Mouse (Mus musculus): ENCODE measurements around the gene Ahsa1. TPM values are rescaled to one million over a fixed set of nuclear protein-coding genes. Genes with fewer than 3 reads are reported as not detected.

The Ahsa1 gene
- 187 TPM for polyA plus RNA-seq (2017; shearing (Covaris generic))

DNA sequence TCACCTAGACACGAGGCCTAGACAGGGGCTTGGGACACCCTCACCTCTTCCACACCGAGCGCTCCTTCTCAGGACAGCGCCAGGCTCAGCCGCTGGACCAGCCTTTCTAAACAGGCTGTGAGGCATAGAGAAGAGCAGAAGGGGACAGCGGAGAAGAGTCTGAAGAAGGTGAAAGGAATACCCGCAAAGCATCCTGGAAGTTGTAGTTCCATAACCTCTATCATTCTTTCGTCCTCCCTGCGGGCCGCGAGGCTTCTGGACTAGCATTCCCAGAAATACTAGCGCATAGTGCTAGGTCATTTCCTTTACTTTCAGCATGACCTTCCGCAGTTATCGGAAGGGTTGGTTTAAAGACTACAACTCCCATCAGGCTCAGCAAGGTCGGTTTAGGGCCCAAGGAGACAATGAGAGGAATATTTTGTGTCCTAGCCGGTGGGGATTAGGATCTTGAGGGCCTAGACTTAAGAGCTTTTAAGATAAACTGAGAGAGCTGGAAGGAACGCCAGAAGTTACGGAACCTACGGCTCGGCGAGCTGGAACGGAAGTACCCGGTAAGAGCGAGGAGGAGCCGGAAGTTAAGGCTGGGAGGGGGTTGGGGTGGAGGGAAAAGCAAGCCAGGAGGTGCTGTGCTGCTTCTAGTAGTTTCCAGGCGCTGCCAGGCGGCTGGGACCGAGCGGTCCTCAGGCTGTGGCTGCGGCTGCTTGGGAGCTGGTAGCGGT, at the start of gene Ahsa1, which contains the start of gene Vipas39:
Ahsa1 (plus strand) TSS at position 372 of the 719 bp plus-strand sequence.
Vipas39 (minus strand) TSS at position 149 of the 719 bp plus-strand sequence.

DNA sequence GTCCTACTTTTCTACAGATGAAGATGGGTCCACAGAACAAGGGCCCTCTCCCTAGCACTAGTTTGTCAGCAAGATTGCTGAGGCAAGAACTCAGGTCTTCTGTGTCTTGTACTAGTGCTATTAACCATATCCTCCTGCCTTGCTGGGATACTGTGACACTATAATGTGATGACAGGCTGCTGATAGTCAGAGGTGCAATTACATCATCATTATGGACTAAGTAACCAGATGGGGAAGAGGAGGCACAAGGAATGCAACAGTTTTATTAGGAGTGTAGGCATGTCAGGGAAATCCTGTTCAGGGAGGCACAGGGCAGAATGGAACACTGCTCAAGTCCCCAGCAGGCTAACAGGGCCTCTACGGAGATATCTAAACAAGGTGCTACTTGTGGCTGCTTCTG, 27.6 kb upstream of the Ahsa1 start, which contains the start of gene Noxred1:
Noxred1 (minus strand) TSS at position 101 of the 400 bp plus-strand sequence.

DNA sequence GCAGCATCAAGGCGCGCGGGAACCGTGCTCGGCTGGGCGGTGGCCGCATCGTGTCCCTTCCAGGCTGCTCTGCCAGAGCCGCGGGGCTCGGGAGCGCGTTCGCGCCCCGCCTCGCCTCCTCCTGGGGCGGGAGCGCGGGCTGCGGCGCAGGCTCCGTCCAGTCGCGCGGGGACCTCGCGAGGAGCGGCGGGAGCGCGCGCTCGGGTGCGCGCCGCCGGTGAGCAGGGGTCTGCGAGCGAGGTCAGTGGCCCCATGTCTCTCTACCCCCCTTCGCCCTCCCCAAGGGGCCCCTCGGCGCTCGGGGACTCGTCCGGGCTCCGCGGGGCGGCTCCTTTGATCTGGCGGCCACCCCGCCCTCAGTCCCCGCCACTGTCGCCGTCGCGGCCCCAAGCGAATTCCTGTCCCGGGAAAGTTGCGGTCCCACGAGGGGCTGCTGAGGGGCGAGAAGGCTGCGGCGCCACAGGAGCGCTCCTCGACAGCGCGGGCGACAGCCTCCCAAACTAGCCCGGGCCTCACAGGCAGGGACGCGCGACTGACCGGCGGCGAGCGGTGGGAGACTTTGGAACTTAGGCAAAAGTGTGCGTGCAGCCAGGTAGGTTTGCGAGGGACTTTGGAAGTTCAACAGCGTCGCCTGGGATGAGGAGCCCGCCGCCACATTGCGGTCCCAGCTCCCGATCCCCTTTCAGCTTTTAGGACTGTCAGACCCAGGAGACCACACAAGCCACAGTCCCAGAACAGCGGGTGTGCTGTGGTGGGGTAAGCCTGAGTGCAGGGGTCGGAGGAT, 33.6 kb downstream of the Ahsa1 start, which contains the start of gene Ism2:
Ism2 (minus strand) TSS at position 49 of the 784 bp plus-strand sequence.

Other genes with a start within 250 kb of the Ahsa1 start
- gene Tmem63c, start 245.1 kb upstream of the Ahsa1 start, polyA plus RNA-seq (2017; shearing (Covaris generic)) = 1.0 TPM
- 0.17 TPM for gene Ngb, start 163.9 kb upstream of the Ahsa1 start, polyA plus RNA-seq (2017; shearing (Covaris generic))
- gene Gstz1, start 119.3 kb upstream of the Ahsa1 start, polyA plus RNA-seq (2017; shearing (Covaris generic)) = 11.0 TPM
- gene Pomt2, start 118.5 kb upstream of the Ahsa1 start, polyA plus RNA-seq (2017; shearing (Covaris generic)) = 3.0 TPM
- 2.1 TPM for gene Samd15, start 66.8 kb upstream of the Ahsa1 start, polyA plus RNA-seq (2017; shearing (Covaris generic))
- gene Tmed8, start 66.0 kb upstream of the Ahsa1 start, polyA plus RNA-seq (2017; shearing (Covaris generic)) = 4.3 TPM
- 2.1 TPM for gene Noxred1, start 27.7 kb upstream of the Ahsa1 start, polyA plus RNA-seq (2017; shearing (Covaris generic))
- gene Vipas39, start 223 bp upstream of the Ahsa1 start, polyA plus RNA-seq (2017; shearing (Covaris generic)) = 43.2 TPM
- gene Ism2, start 33.2 kb downstream of the Ahsa1 start, polyA plus RNA-seq (2017; shearing (Covaris generic)) = not detected
- gene Sptlc2, start 121.9 kb downstream of the Ahsa1 start, polyA plus RNA-seq (2017; shearing (Covaris generic)) = 76.1 TPM
- 98.4 TPM for gene Slirp, start 177.4 kb downstream of the Ahsa1 start, polyA plus RNA-seq (2017; shearing (Covaris generic))
- 86.8 TPM for gene Alkbh1, start 177.5 kb downstream of the Ahsa1 start, polyA plus RNA-seq (2017; shearing (Covaris generic))
- 216 TPM for gene Snw1, start 205.8 kb downstream of the Ahsa1 start, polyA plus RNA-seq (2017; shearing (Covaris generic))
- gene Gm5788, start 228.2 kb downstream of the Ahsa1 start, polyA plus RNA-seq (2017; shearing (Covaris generic)) = not detected
- not detected for gene Gm8300, start 247.8 kb downstream of the Ahsa1 start, polyA plus RNA-seq (2017; shearing (Covaris generic))